Mouse (Mus musculus) intestine, postnatal 0 days (tissue): ENCODE measurements around the gene Slc35e1. TPM values are rescaled to one million over a fixed set of nuclear protein-coding genes. Genes with fewer than 3 reads are reported as not detected.

Source experiments
- ATAC-seq: fragments of 200-750 bp; cut with Nextera tagmentation; 2 replicates; pipeline ENCODE4 v1.8.0; 2017; ENCODE audit warnings: mild to moderate bottlenecking, moderate TSS enrichment, moderate library complexity
- H3K27ac ChIP-seq: fragments of 300-500 bp; sonication (generic); 2 replicates; pipeline ENCODE4 v1.5.1; 2014; ENCODE audit warnings: mild to moderate bottlenecking, low read depth, low read length, moderate library complexity
- H3K27me3 ChIP-seq: fragments of 300-500 bp; sonication (generic); replicated peaks from 2 replicates; pipeline ENCODE4 v1.6.1; 2014; ENCODE audit warnings: low read length, mixed read lengths; ENCODE audit not compliant: control insufficient read depth, insufficient read depth
- H3K36me3 ChIP-seq: fragments of 300-500 bp; sonication (generic); 2 replicates; pipeline ENCODE4 v1.6.1; 2014; ENCODE audit warnings: mild to moderate bottlenecking, moderate library complexity; ENCODE audit not compliant: control insufficient read depth, insufficient read depth
- H3K4me1 ChIP-seq: fragments of 300-500 bp; sonication (generic); replicated peaks from 2 replicates; pipeline ENCODE4 v1.6.1; 2014; ENCODE audit warnings: antibody characterized with exemption, low read length, mixed read lengths; ENCODE audit not compliant: control insufficient read depth, insufficient read depth
- H3K4me2 ChIP-seq: fragments of 300-500 bp; sonication (generic); replicated peaks from 2 replicates; pipeline ENCODE4 v1.6.1; 2014; ENCODE audit warnings: low read depth, mild to moderate bottlenecking, moderate library complexity
- H3K4me3 ChIP-seq: fragments of 300-500 bp; sonication (generic); 2 replicates; pipeline ENCODE4 v1.5.1; 2014; ENCODE audit warnings: low read depth, low read length
- H3K9ac ChIP-seq: fragments of 300-500 bp; sonication (generic); 2 replicates; pipeline ENCODE4 v1.6.1; 2014; ENCODE audit warnings: mild to moderate bottlenecking, low read depth, low read length
- H3K9me3 ChIP-seq: fragments of 300-500 bp; sonication (generic); 2 replicates; pipeline ENCODE4 v1.6.1; 2016; ENCODE audit warnings: mixed run types; ENCODE audit not compliant: control insufficient read depth
- CTCF ChIP-seq: sonication (generic); IDR thresholded peaks from 2 replicates; pipeline ENCODE4 v1.5.1; 2016; ENCODE audit warnings: low read depth, mild to moderate bottlenecking, control low read depth, antibody characterized with exemption, moderate library complexity
- WGBS: fragments of 180-500 bp; shearing (Covaris S2); extraction: QIAGEN DNeasy Blood & Tissue Kit; methylation state at CpG from one replicate; pipeline ENCODE4 v1.1.7; 2014; 5-methylcytosine and 5-hydroxymethylcytosine counted together
- polyA plus RNA-seq: library from polyadenylated mRNA; unstranded; fragments of >200 nt; fragmentation: Nextera tagmentation; extraction: Ambion mirVana; gene quantifications from 2 replicates; pipeline ENCODE4 v1.2.1, GENCODE M21; 2015

The Slc35e1 gene
- polyA plus RNA-seq, 1 experiment from 2014 or later = 18.1 TPM

- Histone ChIP-seq H3K27me3 (no peaks in the 10 kb centered on the region), H3K9ac (no peak overlapping the region), H3K27ac (no peak overlapping the region), H3K9me3 (no peaks in the 10 kb centered on the region), H3K4me1 (peaks cover 11% of the 10 kb centered on the region), H3K4me2 (no peak overlapping the region), H3K4me3 (no peak overlapping the region), H3K36me3 (no peaks in the 10 kb centered on the region)
- 76% methylated on average over 1 of the region's 1 CpGs for WGBS
- ATAC-seq = no peak
- TF ChIP-seq CTCF = no peak
Measured at GRCm38 (mm10) chr8:72513158-72513557, 20.7 kb upstream of the Slc35e1 start.

- no peaks in the 10 kb centered on the region for H3K27me3 ChIP-seq
- 92% methylated on average over 1 of the region's 1 CpGs for WGBS
- H3K9me3 ChIP-seq = no peaks in the 10 kb centered on the region
- peaks cover 11% of the 10 kb centered on the region for H3K4me1 ChIP-seq
- H3K4me2 ChIP-seq = no peak overlapping the region
- H3K27ac ChIP-seq = no peak overlapping the region
- TF ChIP-seq CTCF = no peak
- H3K36me3 ChIP-seq = no peaks in the 10 kb centered on the region
- ATAC-seq = no peak
- no peak overlapping the region for H3K4me3 ChIP-seq
- no peak overlapping the region for H3K9ac ChIP-seq
Measured at GRCm38 (mm10) chr8:72512648-72513047, 20.2 kb upstream of the Slc35e1 start.

- ATAC-seq = no peak
- Histone ChIP-seq H3K4me1 (peaks cover 11% of the 10 kb centered on the region), H3K9me3 (no peaks in the 10 kb centered on the region), H3K27me3 (no peaks in the 10 kb centered on the region), H3K27ac (no peak overlapping the region), H3K36me3 (no peaks in the 10 kb centered on the region), H3K4me2 (no peak overlapping the region), H3K9ac (no peak overlapping the region), H3K4me3 (no peak overlapping the region)
- 91% methylated on average over 1 of the region's 1 CpGs for WGBS
- TF ChIP-seq CTCF = no peak
Measured at GRCm38 (mm10) chr8:72507505-72507904, 15.1 kb upstream of the Slc35e1 start.

- Histone ChIP-seq H3K9me3 (no peaks in the 10 kb centered on the region), H3K4me3 (no peak overlapping the region), H3K36me3 (no peaks in the 10 kb centered on the region), H3K9ac (no peak overlapping the region), H3K4me2 (no peak overlapping the region), H3K27ac (no peak overlapping the region), H3K27me3 (no peaks in the 10 kb centered on the region), H3K4me1 (peaks cover 9% of the 10 kb centered on the region)
- ATAC-seq = no peak
- TF ChIP-seq CTCF = no peak
Measured at GRCm38 (mm10) chr8:72504637-72505314, 12.4 kb upstream of the Slc35e1 start.

GRCm38 (mm10) chr8:72504137-72504536 lies 11.7 kb upstream of the Slc35e1 start:
- Histone ChIP-seq H3K9me3 (no peaks in the 10 kb centered on the region), H3K27ac (no peak overlapping the region), H3K36me3 (no peaks in the 10 kb centered on the region), H3K4me3 (no peak overlapping the region), H3K4me1 (peaks cover 8% of the 10 kb centered on the region), H3K4me2 (no peak overlapping the region), H3K9ac (no peak overlapping the region), H3K27me3 (no peaks in the 10 kb centered on the region)
- no peak for ATAC-seq
- TF ChIP-seq CTCF = no peak

- no peaks in the 10 kb centered on the region for H3K27me3 ChIP-seq
- no peak overlapping the region for H3K9ac ChIP-seq
- H3K36me3 ChIP-seq = peaks cover 16% of the 10 kb centered on the region
- H3K9me3 ChIP-seq = no peaks in the 10 kb centered on the region
- WGBS = 93% methylated on average over 1 of the region's 1 CpGs
- H3K4me3 ChIP-seq = no peak overlapping the region
- peak overlapping the region; percentile 63 for H3K27ac ChIP-seq
- peak; percentile 22; the same call in 1 of the 2 replicates for TF ChIP-seq CTCF
- H3K4me1 ChIP-seq = peaks cover 4% of the 10 kb centered on the region; the same call in 1 of the 2 replicates
- ATAC-seq = no peak
- no peak overlapping the region for H3K4me2 ChIP-seq
Measured at GRCm38 (mm10) chr8:72500521-72500931, 8.1 kb upstream of the Slc35e1 start.
